Mouse (Mus musculus) frontal cortex, adult (tissue): ENCODE data around the gene Iqsec3.
A peak's percentile ranks its signal among the peaks of the same experiment; 100 is the strongest.

ENCODE experiments used
- ATAC-seq: cut with Nextera tagmentation; 2 replicates; pipeline ENCODE4 v1.9.2; 2017; ENCODE audit warnings: mild to moderate bottlenecking, moderate library complexity, mixed read lengths; ENCODE audit not compliant: low TSS enrichment

Gene Iqsec3

GRCm38 (mm10) chr6:121454549-121455494 lies 18.7 kb downstream of the Iqsec3 start:
- ATAC-seq: peak; percentile 63

GRCm38 (mm10) chr6:121453776-121454175 lies 19.7 kb downstream of the Iqsec3 start:
- no peak for ATAC-seq

DNA sequence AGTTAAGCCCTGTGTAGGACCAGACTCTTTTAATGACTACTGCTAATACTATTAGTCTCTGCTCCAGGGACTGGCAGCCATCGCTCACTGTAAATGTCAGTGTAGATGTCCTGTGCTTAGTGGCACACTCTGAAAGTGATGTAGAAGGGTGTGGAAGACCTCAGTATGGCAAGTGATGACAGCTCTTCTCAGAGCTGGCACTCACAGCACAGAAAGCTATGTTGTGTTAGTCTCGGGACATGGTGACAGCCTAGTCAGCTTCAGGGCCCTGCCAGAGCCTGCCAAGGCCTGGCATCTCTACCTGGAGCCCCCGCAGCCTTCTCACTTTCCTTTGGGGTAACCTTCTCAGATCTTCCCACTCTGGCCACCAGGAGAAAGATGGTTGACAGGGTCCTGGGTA lies 21.8 kb downstream of the Iqsec3 start:
- no peak for ATAC-seq

- ATAC-seq: no peak; the same call in 1 of the 2 replicates
Observed at GRCm38 (mm10) chr6:121440696-121441220, 32.7 kb downstream of the Iqsec3 start.

DNA sequence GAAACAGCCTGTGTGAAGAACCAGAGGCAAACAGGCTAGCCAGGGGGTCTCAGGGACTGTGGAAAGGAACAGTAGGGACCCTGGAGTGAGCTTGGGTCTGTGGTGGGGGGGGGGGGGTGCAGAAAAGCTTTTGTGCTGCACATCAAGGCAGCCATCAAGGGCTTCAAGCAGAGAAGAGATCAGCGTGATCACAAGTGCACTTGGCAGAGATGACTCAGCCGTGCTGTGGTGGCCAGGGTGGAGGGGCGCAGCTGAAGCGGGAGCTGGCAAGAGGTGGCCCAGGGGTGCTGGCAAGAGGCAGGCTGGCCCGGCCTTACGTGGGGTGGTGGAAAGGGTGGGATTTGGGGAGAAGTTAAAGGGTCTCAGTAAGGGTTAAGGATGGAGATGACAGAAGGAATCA lies 48.6 kb downstream of the Iqsec3 start:
- peak; percentile 66 for ATAC-seq

- peak; percentile 66 for ATAC-seq
Observed at GRCm38 (mm10) chr6:121424403-121424802, 49.1 kb downstream of the Iqsec3 start.

GRCm38 (mm10) chr6:121412558-121413297 lies 60.8 kb downstream of the Iqsec3 start:
- no peak for ATAC-seq

- peak; percentile 6; the same call in 1 of the 2 replicates for ATAC-seq
Observed at GRCm38 (mm10) chr6:121407571-121408011, 65.9 kb downstream of the Iqsec3 start.

DNA sequence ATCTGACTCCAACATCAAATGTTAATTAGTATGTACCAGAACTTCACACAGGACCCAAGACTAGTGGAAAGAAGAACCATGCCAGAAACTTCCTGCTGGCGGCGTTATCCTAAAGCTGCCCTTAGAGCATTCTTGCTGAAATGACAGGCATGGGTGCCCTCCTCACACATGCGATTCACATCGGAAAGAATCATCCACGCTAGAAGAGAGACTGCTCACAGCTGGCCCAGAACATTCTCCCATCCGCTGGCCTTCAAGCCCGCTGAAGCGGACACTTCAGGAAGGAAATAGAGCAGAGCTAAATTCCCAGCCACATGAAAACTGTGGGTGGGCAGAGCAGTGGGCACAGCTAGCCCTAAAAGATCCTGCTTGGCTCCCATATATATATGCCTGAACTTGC lies 68.2 kb downstream of the Iqsec3 start:
- ATAC-seq: peak; percentile 31; the same call in 1 of the 2 replicates

- ATAC-seq: peak; percentile 53
Observed at GRCm38 (mm10) chr6:121402661-121403244, 70.7 kb downstream of the Iqsec3 start.

DNA sequence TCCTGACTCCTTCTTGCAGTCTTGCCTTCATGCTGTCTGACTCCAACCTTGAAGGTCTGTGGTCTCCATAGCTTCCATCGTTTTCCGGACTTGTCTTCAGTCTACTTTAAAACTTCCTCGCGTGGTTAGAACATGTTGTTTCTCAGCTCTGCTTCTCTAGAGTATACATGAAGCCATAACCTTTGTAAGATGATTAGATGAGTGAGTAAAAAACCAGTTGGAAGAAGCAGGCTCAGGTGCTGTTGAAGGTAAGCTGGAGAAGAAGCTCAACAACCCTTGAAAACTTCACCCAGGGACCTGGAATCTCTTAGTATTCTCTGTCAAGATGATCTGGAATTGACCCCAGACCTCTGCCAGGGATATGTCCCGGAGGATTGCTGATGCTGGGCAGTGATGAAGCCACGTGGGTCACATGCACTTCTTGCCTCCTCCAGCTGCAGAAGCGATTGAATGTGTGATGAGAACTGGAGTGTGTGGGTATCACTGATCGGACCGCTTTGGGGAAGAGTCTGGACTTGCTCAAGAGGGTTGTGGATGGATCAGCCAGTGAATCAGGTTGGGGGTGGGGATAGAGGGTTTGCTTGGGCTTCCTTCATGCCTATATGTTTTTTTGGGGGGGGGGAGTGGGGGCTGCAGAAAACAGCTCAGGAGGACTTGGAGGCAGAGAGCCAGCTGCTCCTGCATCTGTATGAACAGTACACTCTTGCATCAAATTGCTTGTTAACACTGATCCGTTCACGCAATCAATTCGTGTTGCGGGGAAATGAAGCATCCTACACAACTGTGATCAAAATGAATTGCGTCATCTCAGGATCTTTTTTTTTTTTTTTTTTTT lies 71.4 kb downstream of the Iqsec3 start:
- ATAC-seq: no peak

- ATAC-seq: no peak
Observed at GRCm38 (mm10) chr6:121401140-121401539, 72.3 kb downstream of the Iqsec3 start.

- peak; percentile 93 for ATAC-seq
Observed at GRCm38 (mm10) chr6:121392610-121393252, 80.7 kb downstream of the Iqsec3 start.

DNA sequence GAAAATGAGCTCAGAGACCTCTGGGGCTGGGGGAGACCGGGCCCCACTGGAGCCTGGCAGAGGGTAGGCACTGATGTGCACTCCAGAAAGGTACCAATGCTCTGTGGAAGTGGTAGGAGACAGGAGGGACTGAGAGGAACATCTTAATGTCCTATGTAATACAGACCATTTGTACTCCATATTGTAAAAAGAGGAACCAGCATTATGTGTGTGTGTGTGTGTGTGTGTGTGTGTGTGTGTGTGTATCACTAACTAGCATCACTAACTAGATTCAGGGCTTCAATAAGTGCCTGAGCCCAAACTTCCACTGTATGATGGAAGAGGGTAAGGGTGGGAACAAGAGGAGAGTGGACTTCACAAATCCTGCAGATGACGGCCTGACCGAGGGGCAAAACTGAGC lies 88.1 kb downstream of the Iqsec3 start:
- no peak for ATAC-seq

GRCm38 (mm10) chr6:121382071-121382470 lies 91.4 kb downstream of the Iqsec3 start:
- no peak for ATAC-seq

GRCm38 (mm10) chr6:121380576-121380975 lies 92.9 kb downstream of the Iqsec3 start:
- ATAC-seq: no peak

DNA sequence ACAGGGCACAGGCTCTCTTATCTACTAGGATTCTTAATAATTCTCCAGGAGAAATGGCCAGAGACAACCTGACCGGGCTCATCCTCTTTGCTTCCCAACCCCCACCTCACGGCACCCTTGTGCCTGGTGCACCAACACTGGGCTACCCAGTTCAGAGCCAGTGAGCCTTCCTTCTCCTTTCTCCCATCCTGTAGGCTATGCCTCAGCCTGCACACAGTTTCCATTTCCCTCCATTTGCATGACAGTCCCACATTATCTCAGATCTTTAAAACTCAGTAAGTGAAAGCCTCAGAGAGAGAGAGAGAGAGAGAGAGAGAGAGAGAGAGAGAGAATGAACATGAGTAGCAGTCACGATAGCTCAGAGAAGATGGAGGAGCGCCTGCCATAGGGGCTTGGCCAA lies 95.2 kb downstream of the Iqsec3 start:
- no peak for ATAC-seq

DNA sequence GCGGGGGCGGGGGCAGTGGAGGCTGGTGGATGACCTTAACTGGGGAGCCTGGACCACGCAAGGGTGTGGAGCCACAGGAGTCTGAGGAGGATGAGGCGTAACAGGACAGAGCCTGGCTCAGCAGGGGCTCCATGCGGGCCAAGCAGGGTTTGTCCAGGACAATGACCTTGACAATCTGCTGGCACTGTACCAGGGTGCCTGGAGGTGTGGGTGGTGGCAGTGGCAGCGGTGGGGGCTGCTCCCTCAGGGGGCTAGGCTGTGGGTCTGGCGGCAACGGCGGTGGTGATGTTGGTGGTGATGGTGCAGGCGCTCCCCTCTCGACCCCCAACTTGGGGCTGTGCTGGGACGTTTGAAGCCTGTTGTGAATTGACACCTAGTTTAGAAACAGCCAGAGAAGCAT lies 97.3 kb downstream of the Iqsec3 start:
- no peak for ATAC-seq

GRCm38 (mm10) chr6:121371197-121371980 lies 102.1 kb downstream of the Iqsec3 start:
- peak; percentile 86 for ATAC-seq

- no peak for ATAC-seq
Observed at GRCm38 (mm10) chr6:121367099-121367498, 106.4 kb downstream of the Iqsec3 start.
